Mouse (Mus musculus): Measurements from ENCODE around the gene Mul1.

- no peak for TF ChIP-seq POLR2A (IDR thresholded peaks at IDR 0.05; ENCODE audit: low read depth, low read length)
- TF ChIP-seq CTCF (IDR thresholded peaks at IDR 0.05; ENCODE audit: extremely low read depth, insufficient read length, insufficient replicate concordance, low read depth, low read length) = peak; percentile 96; the same call in 1 of the 2 replicates
These were observed 12.9 kb downstream of the Mul1 start for GRCm38 (mm10) chr4:138447387-138447786.

Data from small intestine, adult 2 months (tissue).